Mouse (Mus musculus) midbrain, embryonic 13.5 days (tissue): ENCODE data around the gene Jak1. TPM values are rescaled to one million over a fixed set of nuclear protein-coding genes. Genes with fewer than 3 reads are reported as not detected.

Experiments
- ATAC-seq: fragments of 200-750 bp; cut with Nextera tagmentation; 2 replicates; pipeline ENCODE4 v1.8.0; 2017; ENCODE audit warnings: mild to moderate bottlenecking, moderate TSS enrichment, moderate library complexity
- H3K27ac ChIP-seq: fragments of 300-500 bp; sonication (generic); 2 replicates; pipeline ENCODE4 v1.5.1; 2015; ENCODE audit warnings: inconsistent platforms, mild to moderate bottlenecking, moderate library complexity
- H3K27me3 ChIP-seq: fragments of 300-500 bp; sonication (generic); 2 replicates; pipeline ENCODE4 v1.6.1; 2015; ENCODE audit warnings: mild to moderate bottlenecking, inconsistent platforms
- H3K36me3 ChIP-seq: fragments of 300-500 bp; sonication (generic); 2 replicates; pipeline ENCODE4 v1.6.1; 2015; ENCODE audit warnings: mild to moderate bottlenecking, inconsistent platforms
- H3K4me1 ChIP-seq: fragments of 300-500 bp; sonication (generic); replicated peaks from 2 replicates; pipeline ENCODE4 v1.6.1; 2015; ENCODE audit warnings: inconsistent platforms
- H3K4me2 ChIP-seq: fragments of 300-500 bp; sonication (generic); replicated peaks from 2 replicates; pipeline ENCODE4 v1.6.1; 2015; ENCODE audit warnings: moderate library complexity, mild to moderate bottlenecking, inconsistent platforms
- H3K4me3 ChIP-seq: fragments of 300-500 bp; sonication (generic); replicated peaks from 2 replicates; pipeline ENCODE4 v1.5.1; 2015; ENCODE audit warnings: mild to moderate bottlenecking, inconsistent platforms
- H3K9ac ChIP-seq: fragments of 300-500 bp; sonication (generic); replicated peaks from 2 replicates; pipeline ENCODE4 v1.6.1; 2015; ENCODE audit warnings: mild to moderate bottlenecking, inconsistent platforms
- H3K9me3 ChIP-seq: fragments of 300-500 bp; sonication (generic); 2 replicates; pipeline ENCODE4 v1.6.1; 2016; ENCODE audit warnings: mild to moderate bottlenecking, inconsistent platforms
- WGBS: fragments of 180-500 bp; shearing (Covaris S2); methylation state at CpG from one replicate; pipeline ENCODE4 v1.1.7; 2015; 5-methylcytosine and 5-hydroxymethylcytosine counted together
- polyA plus RNA-seq: library from polyadenylated mRNA; unstranded; fragments of >200 nt; fragmentation: Nextera tagmentation; extraction: Ambion mirVana; gene quantifications from 2 replicates; pipeline ENCODE4 v1.2.1, GENCODE M21; 2015

Jak1 gene
- polyA plus RNA-seq, 1 experiment from 2014 or later, result 47.9 TPM

- WGBS, result 82% methylated on average over 9 of the region's 9 CpGs
- H3K4me2 ChIP-seq, result no peak overlapping the region
- no peak overlapping the region for H3K27ac ChIP-seq
- H3K9me3 ChIP-seq, result no peaks in the 10 kb centered on the region
- H3K4me3 ChIP-seq, result no peak overlapping the region
- H3K27me3 ChIP-seq, result no peaks in the 10 kb centered on the region
- H3K9ac ChIP-seq, result no peak overlapping the region
- no peaks in the 10 kb centered on the region; the same call in 1 of the 2 replicates for H3K4me1 ChIP-seq
- no peak for ATAC-seq
- H3K36me3 ChIP-seq, result 0 out of 2 replicates have a peak, but pooled peaks cover 2% of the 10 kb centered on the region
These were observed 67.5 kb downstream of the Jak1 start for GRCm38 (mm10) chr4:101197421-101198170.

GRCm38 (mm10) chr4:101196407-101196806, 68.7 kb downstream of the Jak1 start:
- Histone ChIP-seq H3K4me1 (no peaks in the 10 kb centered on the region; the same call in 1 of the 2 replicates), H3K4me2 (no peak overlapping the region), H3K36me3 (peaks cover 3% of the 10 kb centered on the region; the same call in 1 of the 2 replicates), H3K4me3 (no peak overlapping the region), H3K9me3 (no peaks in the 10 kb centered on the region), H3K27me3 (no peaks in the 10 kb centered on the region), H3K9ac (no peak overlapping the region), H3K27ac (no peak overlapping the region)
- ATAC-seq, result no peak
- WGBS, result 87% methylated on average over 2 of the region's 2 CpGs

- ATAC-seq, result no peak
- Histone ChIP-seq H3K4me2 (no peak overlapping the region), H3K4me1 (no peaks in the 10 kb centered on the region; the same call in 1 of the 2 replicates), H3K9me3 (no peaks in the 10 kb centered on the region), H3K36me3 (peaks cover 3% of the 10 kb centered on the region; the same call in 1 of the 2 replicates), H3K27me3 (no peaks in the 10 kb centered on the region), H3K4me3 (no peak overlapping the region), H3K27ac (no peak overlapping the region), H3K9ac (no peak overlapping the region)
- 98% methylated on average over 1 of the region's 1 CpGs for WGBS
These were observed 70.9 kb downstream of the Jak1 start for GRCm38 (mm10) chr4:101194170-101194569.

- Histone ChIP-seq H3K9ac (no peak overlapping the region), H3K27me3 (no peaks in the 10 kb centered on the region), H3K4me3 (no peak overlapping the region), H3K36me3 (peaks cover 3% of the 10 kb centered on the region; the same call in 1 of the 2 replicates), H3K27ac (no peak overlapping the region), H3K9me3 (no peaks in the 10 kb centered on the region), H3K4me2 (no peak overlapping the region), H3K4me1 (no peaks in the 10 kb centered on the region)
- WGBS, result 98% methylated on average over 5 of the region's 5 CpGs
- no peak for ATAC-seq
These were observed 72.7 kb downstream of the Jak1 start for GRCm38 (mm10) chr4:101192241-101192976.

GRCm38 (mm10) chr4:101187381-101187780, 77.7 kb downstream of the Jak1 start:
- Histone ChIP-seq H3K9me3 (no peaks in the 10 kb centered on the region), H3K4me2 (no peak overlapping the region), H3K4me1 (no peaks in the 10 kb centered on the region), H3K4me3 (no peak overlapping the region), H3K27ac (no peak overlapping the region), H3K9ac (no peak overlapping the region), H3K27me3 (no peaks in the 10 kb centered on the region), H3K36me3 (peaks cover 9% of the 10 kb centered on the region; the same call in 1 of the 2 replicates)
- no peak for ATAC-seq
- 89% methylated on average over 4 of the region's 4 CpGs for WGBS

GRCm38 (mm10) chr4:101186591-101186990, 78.5 kb downstream of the Jak1 start:
- Histone ChIP-seq H3K4me1 (no peaks in the 10 kb centered on the region), H3K9me3 (no peaks in the 10 kb centered on the region), H3K4me3 (no peak overlapping the region), H3K27ac (no peak overlapping the region), H3K9ac (no peak overlapping the region), H3K36me3 (peaks cover 14% of the 10 kb centered on the region), H3K27me3 (no peaks in the 10 kb centered on the region), H3K4me2 (no peak overlapping the region)
- ATAC-seq, result no peak
- WGBS, result 91% methylated on average over 5 of the region's 5 CpGs

- no peaks in the 10 kb centered on the region for H3K27me3 ChIP-seq
- ATAC-seq, result no peak
- no peak overlapping the region for H3K9ac ChIP-seq
- no peak overlapping the region for H3K4me2 ChIP-seq
- no peak overlapping the region for H3K4me3 ChIP-seq
- no peak overlapping the region for H3K27ac ChIP-seq
- 78% methylated on average over 3 of the region's 3 CpGs for WGBS
- H3K9me3 ChIP-seq, result no peaks in the 10 kb centered on the region
- no peaks in the 10 kb centered on the region for H3K4me1 ChIP-seq
- peaks cover 16% of the 10 kb centered on the region for H3K36me3 ChIP-seq
These were observed 79.9 kb downstream of the Jak1 start for GRCm38 (mm10) chr4:101185216-101185615.

- H3K9me3 ChIP-seq, result no peaks in the 10 kb centered on the region
- H3K9ac ChIP-seq, result no peak overlapping the region
- no peak overlapping the region for H3K4me3 ChIP-seq
- no peak overlapping the region for H3K27ac ChIP-seq
- peaks cover 16% of the 10 kb centered on the region for H3K36me3 ChIP-seq
- no peaks in the 10 kb centered on the region for H3K27me3 ChIP-seq
- no peak for ATAC-seq
- no peaks in the 10 kb centered on the region for H3K4me1 ChIP-seq
- H3K4me2 ChIP-seq, result no peak overlapping the region
- 82% methylated on average over 9 of the region's 9 CpGs for WGBS
These were observed 82.5 kb downstream of the Jak1 start for GRCm38 (mm10) chr4:101182603-101183011.

- H3K27ac ChIP-seq, result no peak overlapping the region
- peaks cover 18% of the 10 kb centered on the region for H3K36me3 ChIP-seq
- no peaks in the 10 kb centered on the region for H3K4me1 ChIP-seq
- no peaks in the 10 kb centered on the region for H3K27me3 ChIP-seq
- H3K4me3 ChIP-seq, result no peak overlapping the region
- no peak overlapping the region for H3K4me2 ChIP-seq
- no peaks in the 10 kb centered on the region for H3K9me3 ChIP-seq
- H3K9ac ChIP-seq, result no peak overlapping the region
- no peak for ATAC-seq
- WGBS, result 47% methylated on average over 5 of the region's 5 CpGs
These were observed 84.4 kb downstream of the Jak1 start for GRCm38 (mm10) chr4:101180681-101181080.

- no peak overlapping the region for H3K27ac ChIP-seq
- ATAC-seq, result no peak
- 64% methylated on average over 6 of the region's 6 CpGs for WGBS
- H3K27me3 ChIP-seq, result no peaks in the 10 kb centered on the region
- no peak overlapping the region for H3K4me3 ChIP-seq
- no peaks in the 10 kb centered on the region for H3K4me1 ChIP-seq
- H3K9me3 ChIP-seq, result no peaks in the 10 kb centered on the region
- no peak overlapping the region for H3K9ac ChIP-seq
- H3K4me2 ChIP-seq, result no peak overlapping the region
- H3K36me3 ChIP-seq, result peaks cover 20% of the 10 kb centered on the region
These were observed 85.2 kb downstream of the Jak1 start for GRCm38 (mm10) chr4:101179836-101180235.

GRCm38 (mm10) chr4:101179076-101179475, 86.0 kb downstream of the Jak1 start:
- H3K9ac ChIP-seq, result no peak overlapping the region
- no peak overlapping the region for H3K4me2 ChIP-seq
- no peaks in the 10 kb centered on the region for H3K27me3 ChIP-seq
- ATAC-seq, result no peak
- no peaks in the 10 kb centered on the region for H3K9me3 ChIP-seq
- peaks cover 24% of the 10 kb centered on the region for H3K36me3 ChIP-seq
- no peak overlapping the region for H3K4me3 ChIP-seq
- 73% methylated on average over 5 of the region's 5 CpGs for WGBS
- H3K4me1 ChIP-seq, result no peaks in the 10 kb centered on the region
- no peak overlapping the region for H3K27ac ChIP-seq

GRCm38 (mm10) chr4:101177796-101178195, 87.3 kb downstream of the Jak1 start:
- Histone ChIP-seq H3K4me3 (no peak overlapping the region), H3K27ac (no peak overlapping the region), H3K9me3 (no peaks in the 10 kb centered on the region), H3K27me3 (no peaks in the 10 kb centered on the region), H3K4me2 (no peak overlapping the region), H3K36me3 (peaks cover 24% of the 10 kb centered on the region), H3K4me1 (no peaks in the 10 kb centered on the region), H3K9ac (no peak overlapping the region)
- no peak for ATAC-seq
- 96% methylated on average over 3 of the region's 3 CpGs for WGBS
